Mouse (Mus musculus) limb, embryonic 11.5 days (tissue): Measurements from ENCODE around the gene Olfr266. TPM values are rescaled to one million over a fixed set of nuclear protein-coding genes. Genes with fewer than 3 reads are reported as not detected.

Experiments used
- ATAC-seq: fragments of 200-750 bp; cut with Nextera tagmentation; 2 replicates; pipeline ENCODE4 v1.8.0; 2017; ENCODE audit warnings: low read depth; ENCODE audit not compliant: insufficient number of reproducible peaks, low FRiP score, low TSS enrichment
- DNase-seq: peaks from one replicate; pipeline ENCODE4 v3.0.0-alpha.2; 2015; ENCODE audit warnings: low spot score
- H3K27ac ChIP-seq: fragments of 300-500 bp; sonication (generic); replicated peaks from 2 replicates; pipeline ENCODE4 v1.5.1; 2014; ENCODE audit warnings: low read depth, mild to moderate bottlenecking, low read length
- H3K27me3 ChIP-seq: fragments of 300-500 bp; sonication (generic); 2 replicates; pipeline ENCODE4 v1.6.1; 2014; ENCODE audit warnings: mild to moderate bottlenecking, low read length, mixed read lengths; ENCODE audit not compliant: control insufficient read depth, insufficient read depth
- H3K36me3 ChIP-seq: fragments of 300-500 bp; sonication (generic); 2 replicates; pipeline ENCODE4 v1.6.1; 2014; ENCODE audit warnings: mild to moderate bottlenecking, low read length, moderate library complexity, mixed read lengths; ENCODE audit not compliant: control insufficient read depth, insufficient read depth
- H3K4me1 ChIP-seq: fragments of 300-500 bp; sonication (generic); 2 replicates; pipeline ENCODE4 v1.6.1; 2014; ENCODE audit warnings: low read length, mixed read lengths; ENCODE audit not compliant: control insufficient read depth, insufficient read depth
- H3K4me2 ChIP-seq: fragments of 300-500 bp; sonication (generic); 2 replicates; pipeline ENCODE4 v1.6.1; 2014; ENCODE audit warnings: low read depth, mild to moderate bottlenecking, moderate library complexity; ENCODE audit not compliant: severe bottlenecking
- H3K4me3 ChIP-seq: fragments of 300-500 bp; sonication (generic); 2 replicates; pipeline ENCODE4 v1.5.1; 2014; ENCODE audit warnings: low read depth, low read length
- H3K9ac ChIP-seq: fragments of 300-500 bp; sonication (generic); 2 replicates; pipeline ENCODE4 v1.6.1; 2014; ENCODE audit warnings: mild to moderate bottlenecking, low read length
- H3K9me3 ChIP-seq: fragments of 300-500 bp; sonication (generic); 2 replicates; pipeline ENCODE4 v1.6.1; 2016; ENCODE audit warnings: low read length; ENCODE audit not compliant: control insufficient read depth
- whole genome bisulfite sequencing: fragments of 180-500 bp; shearing (Covaris S2); extraction: QIAGEN DNeasy Blood & Tissue Kit; methylation state at CpG from one replicate; pipeline ENCODE4 v1.1.7; 2014; 5-methylcytosine and 5-hydroxymethylcytosine counted together
- polyA plus RNA-seq: library from polyadenylated mRNA; unstranded; fragments of >200 nt; fragmentation: Nextera tagmentation; extraction: Ambion mirVana; gene quantifications from 2 replicates; pipeline ENCODE4 v1.2.1, GENCODE M21; 2014

Gene Olfr266
- not detected in 2 replicates for polyA plus RNA-seq

DNA sequence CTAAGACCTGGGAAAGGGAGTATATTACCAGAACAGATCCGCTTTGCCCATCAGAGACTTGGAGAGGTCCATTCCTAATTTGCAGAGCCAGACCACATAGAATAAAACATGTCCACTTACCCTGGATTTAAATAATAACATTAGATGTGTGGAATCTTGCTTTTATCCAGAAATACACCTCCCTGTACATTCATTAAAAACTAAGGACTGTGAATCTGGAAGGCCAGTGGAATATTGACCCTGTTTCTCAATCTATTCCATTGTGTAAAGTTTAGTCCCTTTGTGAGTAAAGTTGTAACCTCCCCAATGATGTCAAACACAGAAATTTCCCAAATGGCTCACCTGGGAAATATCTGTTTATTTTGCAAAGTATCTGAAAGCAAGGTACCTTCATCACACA is at the start of gene Olfr266:
Gene Olfr266 (minus strand): TSS at position 101 of the 400 bp plus-strand sequence.
- 83% methylated on average over 1 of the region's 1 CpGs for WGBS
- no peak within 1 kb of the TSS for H3K9ac ChIP-seq
- ATAC-seq, result no peak
- no peaks in the 10 kb centered on the region for H3K36me3 ChIP-seq
- H3K4me2 ChIP-seq, result no peak within 1 kb of the TSS
- H3K27ac ChIP-seq, result no peak within 1 kb of the TSS
- H3K27me3 ChIP-seq, result no peaks in the 10 kb centered on the region
- no peaks in the 10 kb centered on the region for H3K4me1 ChIP-seq
- no peaks in the 10 kb centered on the region for H3K9me3 ChIP-seq
- no peak within 1 kb of the TSS for H3K4me3 ChIP-seq
- DNase-seq, result no peak

DNA sequence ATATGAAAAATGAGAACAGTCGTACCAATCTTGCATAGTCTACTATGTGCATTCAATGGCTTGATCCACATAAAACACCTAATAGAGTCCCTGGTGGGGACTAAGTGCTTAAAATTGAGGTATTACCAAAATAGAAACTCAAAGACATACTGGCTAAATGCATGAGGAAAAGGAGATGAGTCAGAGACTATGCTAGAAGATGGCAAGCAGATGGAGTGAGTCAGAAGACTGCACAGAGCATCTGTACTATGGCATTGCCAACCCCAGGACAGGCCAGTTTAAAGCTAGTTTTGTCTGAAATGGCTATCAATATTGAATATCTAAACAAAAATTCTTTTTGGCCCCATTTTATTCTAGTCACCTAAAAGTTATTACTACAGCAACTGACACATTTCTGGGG is 49.5 kb upstream of the Olfr266 start:
- DNase-seq, result no peak
- no peak overlapping the region for H3K27ac ChIP-seq
- no peak for ATAC-seq
- no peaks in the 10 kb centered on the region for H3K4me1 ChIP-seq
- H3K4me2 ChIP-seq, result no peak overlapping the region
- no peak overlapping the region for H3K9ac ChIP-seq
- H3K36me3 ChIP-seq, result no peaks in the 10 kb centered on the region
- no peaks in the 10 kb centered on the region for H3K9me3 ChIP-seq
- no peaks in the 10 kb centered on the region for H3K27me3 ChIP-seq
- no peak overlapping the region for H3K4me3 ChIP-seq
- WGBS, result 89% methylated on average over 1 of the region's 1 CpGs

GRCm38 (mm10) chr3:106872893-106873292 is 46.8 kb upstream of the Olfr266 start:
- H3K4me1 ChIP-seq, result no peaks in the 10 kb centered on the region
- ATAC-seq (no peak), DNase-seq (no peak)
- no peaks in the 10 kb centered on the region for H3K9me3 ChIP-seq
- no peak overlapping the region for H3K27ac ChIP-seq
- no peaks in the 10 kb centered on the region for H3K36me3 ChIP-seq
- H3K4me2 ChIP-seq, result no peak overlapping the region
- H3K4me3 ChIP-seq, result no peak overlapping the region
- H3K9ac ChIP-seq, result no peak overlapping the region
- no peaks in the 10 kb centered on the region for H3K27me3 ChIP-seq

- H3K9me3 ChIP-seq, result no peaks in the 10 kb centered on the region; the same call in 1 of the 2 replicates
- H3K4me2 ChIP-seq, result no peak overlapping the region
- DNase-seq (no peak), ATAC-seq (no peak)
- H3K36me3 ChIP-seq, result no peaks in the 10 kb centered on the region
- H3K27ac ChIP-seq, result no peak overlapping the region
- H3K9ac ChIP-seq, result no peak overlapping the region
- WGBS, result 74% methylated on average over 1 of the region's 1 CpGs
- H3K4me1 ChIP-seq, result no peaks in the 10 kb centered on the region
- no peaks in the 10 kb centered on the region for H3K27me3 ChIP-seq
- H3K4me3 ChIP-seq, result no peak overlapping the region
These were observed 6.0 kb upstream of the Olfr266 start for GRCm38 (mm10) chr3:106832107-106832506.

DNA sequence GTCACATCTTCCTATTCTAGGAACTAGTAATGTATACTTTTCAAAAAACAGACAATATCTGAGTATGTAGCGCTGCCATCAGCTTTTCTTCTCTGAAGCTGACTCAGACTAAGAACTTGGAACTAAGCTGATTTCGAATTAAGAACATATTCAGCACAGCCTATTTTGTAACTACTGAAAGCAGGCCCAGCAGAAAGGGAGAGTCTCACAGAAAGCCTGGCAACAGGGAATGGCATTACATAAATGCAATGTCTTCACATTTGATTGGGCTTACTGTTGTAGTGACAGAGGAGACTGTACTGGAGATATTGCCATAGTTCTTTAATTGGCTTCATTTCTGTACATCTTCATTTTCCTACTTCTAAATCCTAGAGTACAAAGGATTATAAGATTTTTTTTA is 8.4 kb downstream of the Olfr266 start:
- no peak for ATAC-seq
- no peaks in the 10 kb centered on the region for H3K4me1 ChIP-seq
- 72% methylated on average over 2 of the region's 2 CpGs for WGBS
- DNase-seq, result no peak
- H3K27me3 ChIP-seq, result no peaks in the 10 kb centered on the region
- no peaks in the 10 kb centered on the region for H3K9me3 ChIP-seq
- no peak overlapping the region for H3K27ac ChIP-seq
- no peaks in the 10 kb centered on the region for H3K36me3 ChIP-seq
- H3K4me3 ChIP-seq, result no peak overlapping the region
- H3K4me2 ChIP-seq, result no peak overlapping the region
- H3K9ac ChIP-seq, result no peak overlapping the region

DNA sequence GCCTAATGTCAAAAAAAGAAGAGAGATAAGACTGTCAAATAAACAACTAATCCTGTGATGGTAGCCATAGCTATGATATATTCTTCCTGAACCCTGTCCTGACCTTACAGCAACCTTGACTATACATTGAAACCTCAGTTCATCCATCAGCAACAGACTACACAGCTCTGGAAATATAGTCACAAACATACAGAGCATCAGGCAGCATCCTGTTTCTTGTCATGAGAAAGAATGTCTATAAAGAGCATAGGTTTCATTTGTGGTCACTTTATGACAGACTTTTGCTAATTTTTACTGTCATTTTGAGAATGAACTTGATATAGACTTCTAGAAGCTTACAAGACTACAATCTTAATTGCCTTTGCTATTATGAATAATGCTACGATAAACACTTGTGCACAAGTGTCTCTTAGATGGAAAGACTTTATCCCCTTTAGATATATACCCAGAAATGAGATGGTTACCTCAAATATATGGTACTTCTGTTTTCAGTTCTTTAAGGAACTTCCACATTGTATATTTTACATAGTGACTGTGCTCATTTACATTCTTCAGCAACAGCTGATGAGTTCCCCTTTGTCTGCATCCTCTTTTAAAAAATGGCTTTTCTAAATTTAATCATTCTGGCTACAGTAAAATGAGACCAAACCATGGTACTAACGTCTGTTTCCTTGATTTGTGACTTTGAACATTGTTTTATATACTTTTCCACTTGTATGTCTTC is 17.0 kb downstream of the Olfr266 start:
- Histone ChIP-seq H3K9ac (no peak overlapping the region), H3K36me3 (no peaks in the 10 kb centered on the region), H3K4me2 (no peak overlapping the region), H3K4me3 (no peak overlapping the region), H3K9me3 (no peaks in the 10 kb centered on the region), H3K27me3 (no peaks in the 10 kb centered on the region), H3K4me1 (no peaks in the 10 kb centered on the region), H3K27ac (no peak overlapping the region)
- no peak for ATAC-seq
- 67% methylated on average over 2 of the region's 2 CpGs for WGBS
- no peak for DNase-seq

GRCm38 (mm10) chr3:106798079-106798478 is 28.0 kb downstream of the Olfr266 start:
- Histone ChIP-seq H3K4me3 (no peak overlapping the region), H3K27ac (no peak overlapping the region), H3K4me1 (no peaks in the 10 kb centered on the region), H3K9ac (no peak overlapping the region), H3K4me2 (no peak overlapping the region), H3K27me3 (no peaks in the 10 kb centered on the region), H3K9me3 (no peaks in the 10 kb centered on the region), H3K36me3 (no peaks in the 10 kb centered on the region)
- DNase-seq (no peak), ATAC-seq (no peak)

- Histone ChIP-seq H3K4me2 (no peak within 1 kb of the TSS), H3K9me3 (no peaks in the 10 kb centered on the region), H3K4me3 (no peak within 1 kb of the TSS), H3K4me1 (no peaks in the 10 kb centered on the region), H3K27me3 (no peaks in the 10 kb centered on the region), H3K27ac (no peak within 1 kb of the TSS), H3K36me3 (no peaks in the 10 kb centered on the region), H3K9ac (no peak within 1 kb of the TSS)
- DNase-seq (no peak), ATAC-seq (no peak)
- 77% methylated on average over 2 of the region's 2 CpGs for WGBS
These were observed 36.2 kb downstream of the Olfr266 start, which contains the start of gene Cd53 for GRCm38 (mm10) chr3:106789930-106790329. Cd53 (minus strand) TSS chr3:106790149.

- no peaks in the 10 kb centered on the region for H3K9me3 ChIP-seq
- H3K36me3 ChIP-seq, result no peaks in the 10 kb centered on the region
- no peak overlapping the region for H3K4me3 ChIP-seq
- DNase-seq, result no peak
- H3K27me3 ChIP-seq, result no peaks in the 10 kb centered on the region
- no peak overlapping the region for H3K27ac ChIP-seq
- no peak overlapping the region for H3K4me2 ChIP-seq
- WGBS, result 60% methylated on average over 2 of the region's 2 CpGs
- no peak for ATAC-seq
- H3K4me1 ChIP-seq, result no peaks in the 10 kb centered on the region
- H3K9ac ChIP-seq, result no peak overlapping the region
These were observed 37.6 kb downstream of the Olfr266 start for GRCm38 (mm10) chr3:106788440-106788887.
